8 mouse cellular contexts compared by ENCODE assay signal in the genomic region with DNA sequence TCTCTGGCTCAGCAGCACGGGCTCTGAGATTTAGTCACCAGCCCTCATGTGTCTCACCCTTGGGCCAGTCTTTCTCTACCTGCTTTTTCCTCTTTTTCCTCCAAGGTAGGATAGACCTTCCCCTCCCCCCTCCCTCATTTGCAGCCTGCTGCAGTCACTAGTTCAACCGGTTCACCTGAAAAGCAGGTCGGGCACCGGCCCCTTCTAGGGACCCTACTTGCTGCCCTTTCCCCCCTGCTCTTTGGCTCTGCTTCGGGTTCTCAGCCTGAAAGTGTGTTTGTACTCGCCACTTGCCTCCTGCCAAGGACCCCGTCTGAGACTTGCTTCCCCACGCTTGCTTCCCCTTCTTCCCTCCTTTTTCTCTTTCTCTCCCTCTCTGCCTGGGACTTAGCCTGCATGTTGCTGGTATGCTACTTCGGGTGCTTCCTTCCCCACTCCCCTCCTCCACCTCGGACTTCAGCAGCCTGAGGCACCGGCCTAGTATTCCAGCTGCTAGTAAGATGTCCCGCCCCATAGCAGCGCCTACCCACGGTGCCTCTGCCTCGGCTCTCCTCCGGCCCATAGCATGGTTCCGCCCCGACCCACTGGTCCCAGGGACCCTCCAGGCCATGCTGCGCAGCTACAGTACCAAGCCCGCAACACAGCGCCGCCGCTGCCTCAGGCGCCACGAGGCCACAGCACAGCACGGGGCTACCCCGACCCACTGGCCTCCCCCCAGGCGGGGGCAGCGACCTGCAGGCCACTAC. TPM values are rescaled to one million over a fixed set of nuclear protein-coding genes. Genes with fewer than 3 reads are reported as not detected.
DNase-seq lines count a peak whose midpoint lies in the region; ATAC-seq lines count a peak whose summit lies in the region.

No protein-coding gene starts in this region.

- 24% methylated on average over 29 of the region's 29 CpGs for WGBS in embryonic facial prominence, embryonic 13.5 days
- 18% methylated on average over 29 of the region's 29 CpGs for WGBS in limb, embryonic 12.5 days
- WGBS in midbrain, embryonic 13.5 days = 14% methylated on average over 27 of the region's 29 CpGs

- no peak overlapping the region for H3K27ac ChIP-seq in embryonic facial prominence, embryonic 13.5 days
- H3K27ac ChIP-seq in limb, embryonic 12.5 days = 0 out of 2 replicates have a peak overlapping the region, but pooled peaks have one; percentile 50
- H3K27ac ChIP-seq in midbrain, embryonic 13.5 days = no peak overlapping the region

- H3K27me3 ChIP-seq in embryonic facial prominence, embryonic 13.5 days = peaks cover 23% of the 10 kb centered on the region
- H3K27me3 ChIP-seq in limb, embryonic 12.5 days = peaks cover 27% of the 10 kb centered on the region
- H3K27me3 ChIP-seq in midbrain, embryonic 13.5 days = peaks cover 11% of the 10 kb centered on the region; the same call in 1 of the 2 replicates

- no peaks in the 10 kb centered on the region for H3K9me3 ChIP-seq in embryonic facial prominence, embryonic 13.5 days
- no peaks in the 10 kb centered on the region for H3K9me3 ChIP-seq in limb, embryonic 12.5 days
- no peaks in the 10 kb centered on the region for H3K9me3 ChIP-seq in midbrain, embryonic 13.5 days

- H3K36me3 ChIP-seq in embryonic facial prominence, embryonic 13.5 days = no peaks in the 10 kb centered on the region
- no peaks in the 10 kb centered on the region for H3K36me3 ChIP-seq in limb, embryonic 12.5 days
- no peaks in the 10 kb centered on the region for H3K36me3 ChIP-seq in midbrain, embryonic 13.5 days

- peak overlapping the region; percentile 67 for H3K9ac ChIP-seq in embryonic facial prominence, embryonic 13.5 days
- peak overlapping the region; percentile 50 for H3K9ac ChIP-seq in limb, embryonic 12.5 days (replicated peaks)
- H3K9ac ChIP-seq in midbrain, embryonic 13.5 days (replicated peaks) = peak overlapping the region; percentile 59; the same call in 1 of the 2 replicates

- peak; percentile 23 to 29 for DNase-seq in adrenal gland, adult (ENCODE audit: inconsistent age in 2 of 2, low spot score in 1 of 2)
- DNase-seq in adrenal gland, adult 8-10 months = no peak
- peak; percentile 2 for DNase-seq in CD4-positive helper T cell, adult 2 months (ENCODE audit: low read depth, low spot score)
- peak; percentile 21 for DNase-seq in heart, postnatal 4 days
- DNase-seq in thymus, postnatal 0 days (ENCODE audit: low spot score) = peak; percentile 5

- no peaks in the 10 kb centered on the region for H3K4me1 ChIP-seq in embryonic facial prominence, embryonic 13.5 days
- H3K4me1 ChIP-seq in limb, embryonic 12.5 days (replicated peaks) = no peaks in the 10 kb centered on the region
- no peaks in the 10 kb centered on the region for H3K4me1 ChIP-seq in midbrain, embryonic 13.5 days (replicated peaks)

- ATAC-seq in embryonic facial prominence, embryonic 13.5 days (ENCODE audit: insufficient number of reproducible peaks, insufficient read depth, low FRiP score, low TSS enrichment, low read depth) = peak; percentile 71; the same call in 1 of the 2 replicates
- ATAC-seq in limb, embryonic 12.5 days (ENCODE audit: insufficient number of reproducible peaks, insufficient read depth, low FRiP score, low TSS enrichment, low read depth) = peak; percentile 79; the same call in 1 of the 2 replicates
- ATAC-seq in midbrain, embryonic 13.5 days = peak; percentile 94

- H3K4me3 ChIP-seq in embryonic facial prominence, embryonic 13.5 days = peak overlapping the region; percentile 36
- H3K4me3 ChIP-seq in limb, embryonic 12.5 days (replicated peaks) = peak overlapping the region; percentile 31
- peak overlapping the region; percentile 39 for H3K4me3 ChIP-seq in midbrain, embryonic 13.5 days (replicated peaks)

- H3K4me2 ChIP-seq in embryonic facial prominence, embryonic 13.5 days = peak overlapping the region; percentile 58
- peak overlapping the region; percentile 52 for H3K4me2 ChIP-seq in limb, embryonic 12.5 days
- peak overlapping the region; percentile 61 for H3K4me2 ChIP-seq in midbrain, embryonic 13.5 days (replicated peaks)

RNA-seq across cellular contexts. Expression of a gene that starts 36.2 kb away (rescaled TPM):
- 1 to 10 TPM; 1.1 to 1.8 (median 1.6) TPM for total RNA-seq in adrenal gland, adult 8-10 months (2022)
- polyA plus RNA-seq in embryonic facial prominence, embryonic 13.5 days (2015; fragmentation: Nextera tagmentation; extraction: Ambion mirVana) = 11.1 and 12.8 TPM in 2 replicates
- 1 to 10 TPM; 3.0 to 3.5 TPM for total RNA-seq in heart, postnatal 4 days (2021)
- polyA plus RNA-seq in limb, embryonic 12.5 days (2016; fragmentation: Nextera tagmentation; extraction: Ambion mirVana) = 10.5 and 10.7 TPM in 2 replicates
- 3.1 and 4.5 TPM in 2 replicates for polyA plus RNA-seq in midbrain, embryonic 13.5 days (2015; fragmentation: Nextera tagmentation; extraction: Ambion mirVana)
- 1.1 TPM in 2 replicates for polyA plus RNA-seq in thymus, postnatal 0 days (2015; fragmentation: Nextera tagmentation; extraction: Ambion mirVana)
